Mouse (Mus musculus) CH12.LX (cell line): ENCODE measurements around the gene Acsl6.

Experiments
- CTCF ChIP-seq, 2 experiments: IDR thresholded peaks in 1 of 2; conservative IDR thresholded peaks in 1 of 2; 2 replicates each; pipeline ENCODE4 v1.5.1; 2011 to 2012; ENCODE audit warnings: low read depth in 2 of 2, low read length in 2 of 2, improper control_type of control experiment in 1 of 2, inconsistent platforms in 1 of 2, mild to moderate bottlenecking in 1 of 2, moderate library complexity in 1 of 2
- EP300 ChIP-seq: IDR thresholded peaks from 2 replicates; pipeline ENCODE4 v1.6.1; 2011; ENCODE audit warnings: low read length, improper control_type of control experiment
- KAT2A ChIP-seq: IDR thresholded peaks from 2 replicates; pipeline ENCODE4 v1.6.1; 2012; ENCODE audit warnings: low read length, improper control_type of control experiment, inconsistent platforms; ENCODE audit not compliant: insufficient replicate concordance
- MYC ChIP-seq: IDR thresholded peaks from 2 replicates; pipeline ENCODE4 v1.6.1; 2011; ENCODE audit warnings: low read depth, mild to moderate bottlenecking, improper control_type of control experiment, low read length
- NELFE ChIP-seq: IDR thresholded peaks from 2 replicates; pipeline ENCODE4 v1.6.1; 2011; ENCODE audit warnings: low read depth, low read length, improper control_type of control experiment
- POLR2A ChIP-seq: IDR thresholded peaks from 2 replicates; pipeline ENCODE4 v1.6.1; 2011; ENCODE audit warnings: low read depth, mild to moderate bottlenecking, improper control_type of control experiment, low read length
- USF1 ChIP-seq: IDR thresholded peaks from 2 replicates; pipeline ENCODE4 v1.6.1; 2014; ENCODE audit warnings: low read depth, mild to moderate bottlenecking, inconsistent platforms, low read length, improper control_type of control experiment
- ZMIZ1 ChIP-seq: IDR thresholded peaks from 2 replicates; pipeline ENCODE4 v1.6.1; 2012; ENCODE audit warnings: low read depth, mild to moderate bottlenecking, inconsistent platforms, low read length, improper control_type of control experiment
- ZNF384 ChIP-seq: IDR thresholded peaks from 2 replicates; pipeline ENCODE4 v1.6.1; 2012; ENCODE audit warnings: low read depth, low read length, improper control_type of control experiment, inconsistent platforms

DNA sequence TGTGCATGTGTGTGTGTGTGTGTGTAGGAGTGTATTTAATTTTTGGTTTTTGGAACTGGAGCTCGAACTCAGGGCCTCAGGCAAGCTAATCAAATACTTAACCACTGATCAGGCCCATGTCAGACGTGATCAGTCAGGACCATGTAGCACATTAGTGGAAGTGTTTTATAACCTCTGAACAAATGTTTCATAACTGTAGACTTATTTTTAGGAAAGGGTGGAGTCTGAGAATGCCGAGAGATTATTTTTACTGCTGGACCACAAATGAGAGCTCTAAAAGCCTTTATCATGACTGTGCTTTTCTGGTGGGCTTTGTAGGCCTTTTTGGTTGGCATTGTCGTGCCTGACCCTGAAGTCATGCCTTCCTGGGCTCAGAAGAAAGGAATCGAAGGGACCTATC, 48.1 kb downstream of the Acsl6 start:
- TF ChIP-seq ZMIZ1 (no peak), KAT2A (no peak), CTCF (conservative IDR thresholded peaks at IDR 0.05 in 1 of 2, IDR thresholded peaks at IDR 0.05 in 1 of 2; ENCODE audit: low read depth in 2 of 2, low read length in 2 of 2) (no peak), NELFE (no peak), USF1 (no peak), EP300 (no peak), ZNF384 (no peak), POLR2A (no peak), MYC (no peak)
